Mouse (Mus musculus) urinary bladder, postnatal 25 days (tissue): ENCODE results near the gene Rnf114.

ENCODE experiments used
- DNase-seq: peaks from one replicate; pipeline ENCODE4 v3.0.0; 2022; ENCODE audit warnings: low spot score

The Rnf114 gene

GRCm38 (mm10) chr2:167475596-167475995 is 16.8 kb upstream of the Rnf114 start:
- no peak for DNase-seq

DNA sequence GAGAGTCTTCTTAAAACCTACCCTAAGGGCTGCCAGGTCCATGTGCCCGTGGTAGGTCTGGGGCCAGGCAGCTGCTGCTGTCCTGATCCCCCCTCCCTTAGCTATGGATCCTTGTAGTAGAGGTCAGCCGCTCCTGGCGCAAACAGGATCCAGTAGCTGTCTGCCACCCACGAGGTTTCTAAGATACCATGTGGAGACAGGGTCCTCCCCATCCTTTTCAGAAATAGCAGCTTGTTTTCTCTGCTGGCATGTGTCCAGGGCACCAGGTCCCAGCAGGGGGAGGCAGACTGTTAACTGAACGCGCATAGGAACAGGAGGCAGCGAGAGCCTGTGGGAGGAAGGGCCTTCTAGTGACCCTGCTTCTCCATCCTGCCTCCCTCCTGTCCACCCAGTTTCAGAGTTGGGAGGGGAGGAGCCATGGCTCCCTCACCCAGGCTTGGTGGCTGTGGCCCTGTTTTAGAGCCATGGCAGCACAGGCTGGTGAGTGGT is 16.2 kb upstream of the Rnf114 start:
- no peak for DNase-seq

DNA sequence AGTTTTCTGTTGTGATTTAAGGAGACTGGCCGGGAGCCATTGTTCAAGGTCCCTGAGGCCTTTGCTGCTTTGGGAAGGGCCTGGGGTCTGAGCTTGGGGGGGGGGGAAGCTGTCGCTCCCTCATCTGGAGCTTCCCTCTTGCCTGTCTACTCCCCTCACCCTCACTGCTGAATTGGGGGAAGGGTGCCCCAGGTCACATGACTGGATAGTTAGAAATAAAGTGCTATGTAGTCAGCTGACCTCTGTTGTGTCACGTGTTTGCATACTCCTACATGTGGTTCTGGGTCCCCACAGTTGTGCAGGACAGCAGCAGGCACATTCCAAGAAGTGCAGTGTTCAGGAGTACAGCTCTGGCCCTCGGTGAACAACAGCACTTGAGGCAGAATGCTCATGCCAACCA is 15.7 kb upstream of the Rnf114 start:
- DNase-seq, result no peak

- no peak for DNase-seq
Measured at GRCm38 (mm10) chr2:167478128-167478527, 14.3 kb upstream of the Rnf114 start.

DNA sequence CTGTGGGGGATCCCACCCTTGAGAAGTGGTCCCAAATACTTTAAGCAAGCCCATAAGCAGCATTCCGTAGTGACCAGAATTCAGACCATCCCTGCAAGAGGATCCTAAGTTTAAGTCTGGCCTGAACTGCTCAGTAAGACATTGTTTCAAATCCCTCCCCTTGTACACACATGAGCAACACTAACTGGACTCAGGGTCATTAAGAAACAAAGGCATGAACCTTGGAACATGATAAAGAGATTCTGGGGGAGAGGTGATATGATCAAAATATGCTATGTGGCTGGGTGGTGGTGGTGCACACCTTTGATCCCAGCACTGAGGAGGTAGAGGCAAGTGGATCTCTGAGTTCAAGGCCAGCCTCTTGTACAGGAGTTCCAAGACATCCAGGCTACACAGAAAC is 12.9 kb upstream of the Rnf114 start:
- DNase-seq, result no peak

DNA sequence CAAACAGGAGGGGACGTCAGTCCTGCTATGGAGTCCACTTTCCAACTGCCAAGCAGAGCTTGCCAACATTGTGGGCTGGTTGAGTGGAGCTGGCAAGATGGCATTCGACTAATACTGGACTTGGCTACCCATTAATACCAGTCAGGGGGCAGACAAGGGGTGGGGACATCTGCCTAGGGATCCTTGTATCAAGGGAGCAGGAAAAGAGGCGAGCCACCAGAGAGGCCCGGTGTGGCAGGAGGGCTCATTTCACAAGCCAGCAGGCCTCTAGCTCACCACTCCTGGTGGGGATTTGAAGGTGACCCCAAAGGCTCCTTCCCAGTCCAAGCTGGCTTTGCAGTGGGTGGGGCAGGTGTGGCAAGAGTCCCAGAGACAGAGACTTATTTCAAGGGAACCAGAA is 9.8 kb upstream of the Rnf114 start:
- DNase-seq, result no peak

DNA sequence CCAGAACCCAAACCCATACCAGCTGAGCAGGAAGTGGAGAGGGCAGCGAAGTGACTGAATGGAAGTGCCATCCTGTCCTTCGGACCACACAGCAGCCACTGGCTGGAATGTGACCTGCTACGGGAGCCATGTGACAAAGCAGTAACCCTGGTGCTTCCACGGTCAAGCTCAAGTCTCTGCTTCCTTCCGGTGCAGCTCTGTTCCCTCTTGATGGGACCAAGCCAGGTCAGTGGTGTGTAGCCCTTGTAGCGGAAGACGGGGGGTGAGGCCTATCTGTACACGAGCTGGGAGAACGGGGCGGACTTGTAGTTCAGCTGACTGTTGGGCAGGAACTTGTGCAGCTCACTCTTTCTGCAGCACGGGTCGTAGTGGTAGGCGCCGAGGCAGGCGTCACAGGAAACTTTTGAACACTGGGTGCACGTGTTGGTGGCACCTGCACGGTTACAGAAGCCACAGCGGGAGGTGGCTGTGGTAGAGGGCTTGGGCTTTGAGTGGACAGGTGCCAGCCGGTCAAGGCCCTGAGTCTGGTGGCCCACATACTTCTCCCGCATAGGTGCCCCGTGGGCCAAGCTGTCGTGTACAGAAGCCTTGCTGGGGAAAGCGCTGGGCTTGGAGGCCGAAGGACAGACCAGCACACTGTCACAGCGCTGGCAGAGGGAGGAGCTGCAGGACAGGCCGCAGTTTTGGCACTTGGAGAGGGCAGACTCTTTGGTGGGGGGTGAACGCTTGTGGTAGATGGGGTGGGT is 9.2 kb upstream of the Rnf114 start:
- DNase-seq, result no peak

- DNase-seq, result no peak
Measured at GRCm38 (mm10) chr2:167483827-167484410, 8.5 kb upstream of the Rnf114 start.

GRCm38 (mm10) chr2:167484932-167485331 is 7.5 kb upstream of the Rnf114 start:
- DNase-seq, result no peak

DNA sequence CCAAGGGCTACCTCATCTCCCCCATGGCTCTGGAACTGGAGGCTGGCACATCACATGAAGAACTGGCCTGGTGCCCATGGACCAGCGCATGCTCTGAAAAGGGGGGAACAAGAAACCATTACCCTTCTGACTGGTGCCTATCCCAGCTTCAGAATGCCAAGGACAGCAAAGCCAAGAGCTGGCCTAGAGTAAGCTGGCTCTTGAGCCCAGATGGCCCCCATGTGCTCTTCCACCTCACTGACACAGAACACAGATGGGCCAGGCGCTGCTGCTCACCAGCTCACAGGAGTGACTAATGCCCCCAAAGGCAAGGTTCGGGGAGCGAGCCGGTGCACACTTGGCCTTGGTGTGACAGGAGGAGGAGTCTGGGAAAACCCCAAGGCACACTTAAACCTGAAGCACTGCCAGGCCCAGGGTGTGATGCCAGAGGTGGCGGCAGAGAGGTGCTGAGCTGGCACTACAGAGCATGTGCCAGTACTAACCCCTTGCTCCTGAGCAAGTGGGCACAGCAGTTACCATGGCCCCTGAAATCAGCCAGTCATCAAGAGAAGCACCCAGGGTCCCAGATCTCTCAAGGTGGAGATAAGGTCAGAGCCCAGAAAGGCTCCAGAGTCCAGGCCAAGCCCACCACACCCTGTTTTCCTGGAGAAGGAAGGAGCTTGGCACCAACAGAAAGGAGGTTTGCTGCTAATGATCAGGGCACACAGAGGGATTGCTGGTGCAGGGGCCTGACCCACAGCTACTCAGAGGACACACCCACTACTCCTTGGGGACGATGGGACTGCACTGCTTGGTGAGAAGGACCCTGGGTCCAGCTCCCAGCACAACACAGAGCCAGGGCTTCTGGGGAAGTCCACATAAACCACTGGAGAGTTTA is 6.7 kb upstream of the Rnf114 start:
- DNase-seq, result no peak

- DNase-seq, result no peak
Measured at GRCm38 (mm10) chr2:167486573-167486972, 5.9 kb upstream of the Rnf114 start.

DNA sequence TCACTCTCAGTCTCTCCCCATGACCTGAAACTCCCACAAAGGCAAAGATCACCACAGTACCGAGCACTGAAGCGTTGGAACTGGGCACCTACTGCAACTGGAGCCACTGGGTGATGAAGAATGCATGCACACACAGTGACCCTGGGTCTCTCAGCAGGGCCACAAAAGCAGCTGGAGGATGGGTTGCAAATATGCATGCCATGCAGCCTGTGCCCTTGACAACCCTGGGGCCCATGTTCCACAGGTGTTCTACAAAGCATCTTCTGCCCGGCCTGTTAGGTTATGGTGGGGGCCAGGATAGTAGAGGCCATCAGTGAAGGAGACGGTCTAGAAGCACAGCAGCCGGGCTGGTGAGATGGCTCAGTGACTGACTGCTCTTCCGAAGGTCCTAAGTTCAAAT is 4.9 kb upstream of the Rnf114 start:
- DNase-seq, result no peak

DNA sequence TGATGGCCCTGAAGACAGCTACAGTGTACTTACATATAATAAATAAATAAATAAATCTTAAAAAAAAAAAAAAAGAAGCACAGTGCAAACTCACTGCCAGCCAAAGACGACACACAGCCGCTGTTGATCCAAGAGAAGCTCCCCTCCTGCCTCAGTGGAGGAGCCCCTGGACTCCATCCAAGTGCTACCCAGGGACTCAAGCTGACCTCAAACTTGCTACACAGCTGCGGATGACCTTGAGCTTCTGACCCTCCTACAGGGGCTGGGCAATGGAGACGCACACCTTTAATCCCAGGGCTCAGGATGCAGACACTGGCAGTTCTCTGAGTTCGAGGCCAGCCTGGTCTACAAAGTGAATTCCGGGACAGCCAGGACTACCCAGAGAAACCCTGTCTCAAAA is 4.5 kb upstream of the Rnf114 start:
- no peak for DNase-seq

- DNase-seq, result no peak
Measured at GRCm38 (mm10) chr2:167490813-167491525, 1.5 kb upstream of the Rnf114 start.

DNA sequence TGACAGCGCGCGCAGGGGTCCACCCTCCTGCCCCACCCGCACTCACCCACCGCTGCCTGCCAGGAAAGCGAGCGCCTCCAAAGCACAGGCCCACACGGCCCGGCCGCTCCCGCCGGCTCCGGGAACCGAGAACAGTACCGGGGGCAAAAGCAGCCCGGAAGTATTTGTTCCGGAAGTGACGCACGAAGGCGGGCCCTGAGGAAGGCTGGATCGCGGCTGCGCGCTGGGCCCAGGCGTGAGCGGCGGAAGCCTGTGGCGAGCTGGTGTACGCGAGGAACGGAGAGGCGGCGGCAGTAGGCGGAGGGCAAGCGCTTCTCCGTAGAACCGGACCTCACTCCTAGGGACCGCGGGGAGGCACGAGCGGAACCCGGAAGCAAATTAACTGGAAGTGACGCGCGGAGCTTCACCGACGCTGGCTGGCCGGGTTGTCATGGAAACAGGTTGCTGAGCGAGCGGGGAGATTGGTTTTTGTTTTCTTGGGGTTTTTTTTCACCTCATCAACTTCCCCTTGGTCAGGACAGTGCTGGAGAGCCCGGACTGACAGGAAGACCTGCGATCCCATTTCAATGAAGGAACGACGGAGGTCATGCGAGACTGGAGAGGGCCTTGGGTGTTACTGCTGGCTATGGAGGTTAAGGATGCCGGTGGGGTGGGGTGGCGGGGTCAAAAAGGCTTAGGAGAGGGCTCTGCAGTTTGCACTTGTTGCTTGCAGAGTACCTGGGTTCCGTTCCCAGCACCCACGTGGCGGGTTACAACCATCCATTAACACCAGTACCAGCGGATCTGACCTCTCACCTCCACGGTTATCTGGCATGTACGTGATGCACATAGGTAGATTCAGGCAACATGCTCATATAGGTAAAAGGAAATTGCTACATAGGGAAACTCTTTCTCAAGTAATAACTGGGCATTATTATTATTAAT is 530 bp downstream of the Rnf114 start, which contains the start of gene Spata2:
Gene Spata2 (minus strand): TSS at position 175 of the 924 bp plus-strand sequence.
- DNase-seq, result peak; percentile 95

GRCm38 (mm10) chr2:167496437-167496836 is 4.0 kb downstream of the Rnf114 start:
- DNase-seq, result no peak

GRCm38 (mm10) chr2:167497272-167497671 is 4.8 kb downstream of the Rnf114 start:
- no peak for DNase-seq

DNA sequence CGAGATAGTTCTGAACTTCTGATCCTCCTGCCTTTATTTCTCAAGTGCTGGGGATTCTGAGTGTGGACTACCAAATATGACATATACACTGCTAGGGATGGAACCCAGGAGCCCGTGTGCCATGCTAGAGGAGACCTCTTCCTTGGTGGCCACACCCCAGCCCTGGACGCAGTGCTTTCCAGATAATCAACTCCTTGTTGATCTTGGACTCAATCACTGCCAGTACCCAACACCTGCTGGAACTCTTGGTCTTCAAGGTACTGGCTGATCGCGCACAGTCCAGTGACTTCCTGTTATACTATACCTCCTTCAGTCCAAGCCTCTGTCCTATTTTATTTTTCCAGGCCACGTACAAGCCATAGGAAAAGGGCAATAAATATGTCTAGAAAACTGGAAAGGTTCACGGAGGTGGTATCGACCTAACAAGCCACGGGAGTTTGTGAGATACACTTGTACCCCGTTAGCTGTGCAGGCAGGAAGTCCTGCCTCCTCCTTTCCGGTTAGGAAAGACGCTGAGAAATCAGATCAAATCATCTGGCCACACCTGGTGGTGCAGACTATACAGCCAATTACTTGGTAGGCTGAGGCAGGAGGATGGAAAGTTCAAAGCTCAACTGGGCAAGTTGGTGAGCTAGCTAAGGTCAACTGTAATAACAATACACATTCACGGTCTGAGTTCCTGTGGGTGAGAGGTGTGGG is 10.3 kb downstream of the Rnf114 start:
- no peak for DNase-seq

- DNase-seq, result peak; percentile 87
Measured at GRCm38 (mm10) chr2:167503253-167503895, 10.9 kb downstream of the Rnf114 start.

- peak; percentile 55 for DNase-seq
Measured at GRCm38 (mm10) chr2:167503896-167504349, 11.5 kb downstream of the Rnf114 start.
